Mouse (Mus musculus): ENCODE measurements around the gene Rimklb. TPM values are rescaled to one million over a fixed set of nuclear protein-coding genes. Genes with fewer than 3 reads are reported as not detected.

Gene Rimklb
- polyA plus RNA-seq, 1 experiment from 2014 or later, result 6.6 TPM

- no peak for TF ChIP-seq CTCF (IDR thresholded peaks at IDR 0.05; ENCODE audit: low read depth)
- WGBS, result 78% methylated on average over 4 of the region's 4 CpGs
- H3K27me3 ChIP-seq (ENCODE audit: insufficient read depth, low read length), result no peaks in the 10 kb centered on the region
- H3K4me1 ChIP-seq (replicated peaks; ENCODE audit: insufficient read depth, low read length), result no peaks in the 10 kb centered on the region
- no peak overlapping the region for H3K27ac ChIP-seq
- H3K36me3 ChIP-seq (ENCODE audit: insufficient read depth, low read length), result no peaks in the 10 kb centered on the region
- no peak overlapping the region for H3K4me3 ChIP-seq (replicated peaks; ENCODE audit: low read depth, low read length)
- H3K9ac ChIP-seq (ENCODE audit: low read depth, low read length), result no peak overlapping the region
- ATAC-seq (replicated peaks; ENCODE audit: low FRiP score, low read depth) (no peak), DNase-seq (ENCODE audit: low spot score) (no peak)
- H3K9me3 ChIP-seq (replicated peaks; ENCODE audit: low read length), result no peaks in the 10 kb centered on the region
- no peak overlapping the region for H3K4me2 ChIP-seq (ENCODE audit: low read length)
Measured at GRCm38 (mm10) chr6:122440632-122441226, 57.8 kb downstream of the Rimklb start.

GRCm38 (mm10) chr6:122439249-122439648 is 59.3 kb downstream of the Rimklb start:
- no peaks in the 10 kb centered on the region for H3K27me3 ChIP-seq (ENCODE audit: insufficient read depth, low read length)
- 90% methylated on average over 4 of the region's 4 CpGs for WGBS
- H3K27ac ChIP-seq, result no peak overlapping the region
- no peak overlapping the region for H3K9ac ChIP-seq (ENCODE audit: low read depth, low read length)
- TF ChIP-seq CTCF (IDR thresholded peaks at IDR 0.05; ENCODE audit: low read depth), result no peak
- H3K4me2 ChIP-seq (ENCODE audit: low read length), result no peak overlapping the region
- DNase-seq (ENCODE audit: low spot score) (no peak), ATAC-seq (replicated peaks; ENCODE audit: low FRiP score, low read depth) (no peak)
- no peaks in the 10 kb centered on the region for H3K36me3 ChIP-seq (ENCODE audit: insufficient read depth, low read length)
- no peaks in the 10 kb centered on the region for H3K4me1 ChIP-seq (replicated peaks; ENCODE audit: insufficient read depth, low read length)
- H3K4me3 ChIP-seq (replicated peaks; ENCODE audit: low read depth, low read length), result no peak overlapping the region
- H3K9me3 ChIP-seq (replicated peaks; ENCODE audit: low read length), result no peaks in the 10 kb centered on the region

GRCm38 (mm10) chr6:122435270-122435669 is 63.3 kb downstream of the Rimklb start:
- H3K36me3 ChIP-seq (ENCODE audit: insufficient read depth, low read length), result no peaks in the 10 kb centered on the region
- DNase-seq (ENCODE audit: low spot score) (no peak), ATAC-seq (replicated peaks; ENCODE audit: low FRiP score, low read depth) (no peak)
- no peak for TF ChIP-seq CTCF (IDR thresholded peaks at IDR 0.05; ENCODE audit: low read depth)
- no peak overlapping the region for H3K4me2 ChIP-seq (ENCODE audit: low read length)
- H3K27me3 ChIP-seq (ENCODE audit: insufficient read depth, low read length), result no peaks in the 10 kb centered on the region
- H3K4me1 ChIP-seq (replicated peaks; ENCODE audit: insufficient read depth, low read length), result no peaks in the 10 kb centered on the region
- H3K9me3 ChIP-seq (replicated peaks; ENCODE audit: low read length), result no peaks in the 10 kb centered on the region
- WGBS, result 89% methylated on average over 2 of the region's 2 CpGs
- H3K9ac ChIP-seq (ENCODE audit: low read depth, low read length), result no peak overlapping the region
- H3K27ac ChIP-seq, result no peak overlapping the region
- H3K4me3 ChIP-seq (replicated peaks; ENCODE audit: low read depth, low read length), result no peak overlapping the region

GRCm38 (mm10) chr6:122427456-122427855 is 71.1 kb downstream of the Rimklb start:
- Histone ChIP-seq H3K36me3 (ENCODE audit: insufficient read depth, low read length) (no peaks in the 10 kb centered on the region), H3K4me2 (ENCODE audit: low read length) (no peak overlapping the region), H3K27ac (no peak overlapping the region), H3K4me1 (replicated peaks; ENCODE audit: insufficient read depth, low read length) (no peaks in the 10 kb centered on the region), H3K9ac (ENCODE audit: low read depth, low read length) (no peak overlapping the region), H3K27me3 (ENCODE audit: insufficient read depth, low read length) (no peaks in the 10 kb centered on the region), H3K9me3 (replicated peaks; ENCODE audit: low read length) (no peaks in the 10 kb centered on the region), H3K4me3 (replicated peaks; ENCODE audit: low read depth, low read length) (no peak overlapping the region)
- no peak for ATAC-seq (replicated peaks; ENCODE audit: low FRiP score, low read depth)
- no peak for TF ChIP-seq CTCF (IDR thresholded peaks at IDR 0.05; ENCODE audit: low read depth)
- WGBS, result 39% methylated on average over 7 of the region's 7 CpGs
- DNase-seq (ENCODE audit: low spot score), result no peak

GRCm38 (mm10) chr6:122417015-122417414 is 81.5 kb downstream of the Rimklb start:
- Histone ChIP-seq H3K9me3 (replicated peaks; ENCODE audit: low read length) (no peaks in the 10 kb centered on the region), H3K9ac (ENCODE audit: low read depth, low read length) (no peak overlapping the region), H3K4me2 (ENCODE audit: low read length) (no peak overlapping the region), H3K27me3 (ENCODE audit: insufficient read depth, low read length) (no peaks in the 10 kb centered on the region), H3K36me3 (ENCODE audit: insufficient read depth, low read length) (no peaks in the 10 kb centered on the region), H3K4me1 (replicated peaks; ENCODE audit: insufficient read depth, low read length) (no peaks in the 10 kb centered on the region), H3K27ac (no peak overlapping the region), H3K4me3 (replicated peaks; ENCODE audit: low read depth, low read length) (no peak overlapping the region)
- DNase-seq (ENCODE audit: low spot score), result no peak
- TF ChIP-seq CTCF (IDR thresholded peaks at IDR 0.05; ENCODE audit: low read depth), result no peak
- ATAC-seq (replicated peaks; ENCODE audit: low FRiP score, low read depth), result no peak
- WGBS, result 76% methylated on average over 7 of the region's 7 CpGs

GRCm38 (mm10) chr6:122416347-122416746 is 82.2 kb downstream of the Rimklb start:
- TF ChIP-seq CTCF (IDR thresholded peaks at IDR 0.05; ENCODE audit: low read depth), result no peak
- DNase-seq (ENCODE audit: low spot score) (no peak), ATAC-seq (replicated peaks; ENCODE audit: low FRiP score, low read depth) (no peak)
- Histone ChIP-seq H3K27ac (no peak overlapping the region), H3K27me3 (ENCODE audit: insufficient read depth, low read length) (no peaks in the 10 kb centered on the region), H3K9ac (ENCODE audit: low read depth, low read length) (no peak overlapping the region), H3K36me3 (ENCODE audit: insufficient read depth, low read length) (no peaks in the 10 kb centered on the region), H3K4me2 (ENCODE audit: low read length) (no peak overlapping the region), H3K9me3 (replicated peaks; ENCODE audit: low read length) (no peaks in the 10 kb centered on the region), H3K4me1 (replicated peaks; ENCODE audit: insufficient read depth, low read length) (no peaks in the 10 kb centered on the region), H3K4me3 (replicated peaks; ENCODE audit: low read depth, low read length) (no peak overlapping the region)
- WGBS, result 49% methylated on average over 4 of the region's 4 CpGs

- Histone ChIP-seq H3K4me3 (replicated peaks; ENCODE audit: low read depth, low read length) (no peak overlapping the region), H3K36me3 (ENCODE audit: insufficient read depth, low read length) (no peaks in the 10 kb centered on the region), H3K27ac (no peak overlapping the region), H3K27me3 (ENCODE audit: insufficient read depth, low read length) (no peaks in the 10 kb centered on the region), H3K9me3 (replicated peaks; ENCODE audit: low read length) (no peaks in the 10 kb centered on the region), H3K9ac (ENCODE audit: low read depth, low read length) (no peak overlapping the region), H3K4me2 (ENCODE audit: low read length) (no peak overlapping the region), H3K4me1 (replicated peaks; ENCODE audit: insufficient read depth, low read length) (no peaks in the 10 kb centered on the region)
- no peak for TF ChIP-seq CTCF (IDR thresholded peaks at IDR 0.05; ENCODE audit: low read depth)
- WGBS, result 91% methylated on average over 8 of the region's 8 CpGs
- DNase-seq (ENCODE audit: low spot score) (no peak), ATAC-seq (replicated peaks; ENCODE audit: low FRiP score, low read depth) (no peak)
Measured at GRCm38 (mm10) chr6:122411281-122411680, 87.3 kb downstream of the Rimklb start.

Measured in kidney, postnatal 0 days (tissue).